Mouse (Mus musculus) ES-E14 (cell line): ENCODE results near the gene Sacm1l.

Experiments used
- MAFK ChIP-seq: IDR thresholded peaks from 2 replicates; pipeline ENCODE4 v1.6.1; 2014; ENCODE audit warnings: mild to moderate bottlenecking, low read depth, low read length, inconsistent platforms; ENCODE audit not compliant: insufficient read depth
- ZC3H11A ChIP-seq: IDR thresholded peaks from 2 replicates; pipeline ENCODE4 v1.6.1; 2012; ENCODE audit warnings: low read depth, mild to moderate bottlenecking, inconsistent platforms, low read length, borderline replicate concordance

- TF ChIP-seq ZC3H11A (no peak), MAFK (no peak)
Measured at GRCm38 (mm10) chr9:123518969-123519894, 10.3 kb upstream of the Sacm1l start.
